In the genomic region with DNA sequence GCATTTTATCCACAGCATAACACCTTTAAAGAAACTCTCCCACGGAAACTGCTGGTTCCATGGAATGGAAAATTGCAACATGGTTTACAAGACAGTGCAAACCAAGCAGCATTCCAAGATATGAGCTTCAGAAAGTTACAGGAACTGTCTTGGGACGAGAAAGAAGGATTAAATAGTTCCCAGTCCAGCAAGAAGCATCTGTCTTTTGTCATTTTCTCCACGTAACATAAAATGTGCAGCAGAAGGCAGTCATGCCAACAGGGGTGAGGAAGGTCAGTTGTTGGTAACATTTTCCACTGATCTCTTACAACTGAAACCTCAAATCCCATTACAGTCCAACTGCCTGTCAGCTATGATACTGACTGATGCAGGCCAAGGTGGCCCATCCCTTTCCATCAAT, we compare ENCODE assay signal across 19 mouse cellular contexts. TPM values are rescaled to one million over a fixed set of nuclear protein-coding genes. Genes with fewer than 3 reads are reported as not detected.
DNase-seq lines count a peak whose midpoint lies in the region; ATAC-seq lines count a peak whose summit lies in the region.
"Had no signal": no experiment of that assay in that cellular context is flagged by ENCODE, and none has a peak within 500 bp of the region (broad histone marks: within the 10 kb centered on the region; RNA-seq: fewer than 3 reads in every experiment).

No protein-coding gene starts in this region.

- no peaks in the 10 kb centered on the region for H3K4me1 ChIP-seq in kidney, embryonic 14.5 days (ENCODE audit: control insufficient read depth, insufficient read depth, low read length)
- peaks cover 5% of the 10 kb centered on the region for H3K4me1 ChIP-seq in heart, embryonic 16.5 days (ENCODE audit: control insufficient read depth, insufficient read depth, low read length)
- H3K4me1 ChIP-seq: embryonic facial prominence, embryonic 10.5 days; hindbrain, embryonic 10.5 days had no signal

- no peak overlapping the region for H3K4me3 ChIP-seq in kidney, embryonic 14.5 days (ENCODE audit: low read length)
- H3K4me3 ChIP-seq in heart, embryonic 16.5 days (ENCODE audit: low read length) = no peak overlapping the region
- H3K4me3 ChIP-seq: embryonic facial prominence, embryonic 10.5 days; hindbrain, embryonic 10.5 days; limb, embryonic 13.5 days had no signal

- H3K27ac ChIP-seq in kidney, embryonic 14.5 days (ENCODE audit: low read depth, low read length) = no peak overlapping the region
- H3K27ac ChIP-seq in heart, embryonic 16.5 days (ENCODE audit: low read length) = no peak overlapping the region
- H3K27ac ChIP-seq: embryonic facial prominence, embryonic 10.5 days; hindbrain, embryonic 10.5 days; limb, embryonic 13.5 days; stomach, postnatal 0 days had no signal

- no peaks in the 10 kb centered on the region for H3K9me3 ChIP-seq in kidney, embryonic 14.5 days (ENCODE audit: control insufficient read depth, low read length)
- no peaks in the 10 kb centered on the region for H3K9me3 ChIP-seq in heart, embryonic 16.5 days (replicated peaks; ENCODE audit: control insufficient read depth, low read length)
- H3K9me3 ChIP-seq: embryonic facial prominence, embryonic 10.5 days; hindbrain, embryonic 10.5 days; limb, embryonic 13.5 days had no signal

- WGBS in kidney, embryonic 14.5 days = 53% methylated on average over 3 of the region's 3 CpGs
- 52% methylated on average over 3 of the region's 3 CpGs for WGBS in heart, embryonic 16.5 days

- no peaks in the 10 kb centered on the region for H3K27me3 ChIP-seq in kidney, embryonic 14.5 days (ENCODE audit: control insufficient read depth, insufficient read depth, low read length)
- no peaks in the 10 kb centered on the region for H3K27me3 ChIP-seq in heart, embryonic 16.5 days (ENCODE audit: control insufficient read depth, insufficient read depth, low read length)
- H3K27me3 ChIP-seq: limb, embryonic 13.5 days had no signal

- H3K9ac ChIP-seq in kidney, embryonic 14.5 days (ENCODE audit: low read depth, low read length) = no peak overlapping the region
- H3K9ac ChIP-seq in heart, embryonic 16.5 days (ENCODE audit: low read length) = no peak overlapping the region
- H3K9ac ChIP-seq: limb, embryonic 13.5 days; liver, postnatal 0 days had no signal

- H3K4me2 ChIP-seq in kidney, embryonic 14.5 days (replicated peaks; ENCODE audit: low read depth, low read length) = no peak overlapping the region
- H3K4me2 ChIP-seq in heart, embryonic 16.5 days (ENCODE audit: low read depth, low read length) = no peak overlapping the region
- H3K4me2 ChIP-seq: limb, embryonic 13.5 days had no signal

- peak; percentile 16 for DNase-seq in kidney, postnatal 14 days
- peak; percentile 74 for DNase-seq in 3T3-L1 (ENCODE audit: low read depth, low spot score)
- peak; percentile 51 for DNase-seq in NIH3T3 (ENCODE audit: low read depth)
- DNase-seq in cerebellum, postnatal 14 days = no peak
- no peak for DNase-seq in layer of hippocampus, adult 9-10 months (ENCODE audit: low spot score)
- DNase-seq: cerebellum, postnatal 25 days; gastrocnemius, postnatal 36 days; layer of hippocampus, adult 9-11 months; liver, postnatal 0 days; spleen, adult 18-20 months; thymus, postnatal 25 days had no signal

- ATAC-seq in kidney, embryonic 14.5 days (ENCODE audit: low FRiP score, low TSS enrichment) = no peak
- ATAC-seq in heart, embryonic 16.5 days (replicated peaks; ENCODE audit: extremely low read depth, insufficient read depth, low FRiP score) = peak; percentile 37
- ATAC-seq: liver, postnatal 0 days had no signal

- H3K36me3 ChIP-seq in kidney, embryonic 14.5 days (ENCODE audit: control insufficient read depth, insufficient read depth, low read length) = no peaks in the 10 kb centered on the region
- H3K36me3 ChIP-seq in heart, embryonic 16.5 days (ENCODE audit: control insufficient read depth, insufficient read depth) = no peaks in the 10 kb centered on the region
- H3K36me3 ChIP-seq: embryonic facial prominence, embryonic 10.5 days; hindbrain, embryonic 10.5 days; limb, embryonic 13.5 days had no signal

RNA-seq across cellular contexts. Expression of gene Cd200r3, which starts 22.4 kb away (rescaled TPM):
- polyA plus RNA-seq in kidney, embryonic 14.5 days (2014; fragmentation: Nextera tagmentation; extraction: Ambion mirVana) = 0.31 TPM in 1 of 2 replicates, not detected in the other
- polyA plus RNA-seq in heart, embryonic 16.5 days (2015; fragmentation: Nextera tagmentation; extraction: Ambion mirVana) = 0.34 TPM in 2 replicates
- polyA plus RNA-seq: embryonic facial prominence, embryonic 10.5 days; frontal cortex, adult 2 months; hindbrain, embryonic 10.5 days; neural tube, embryonic 14.5 days had no signal

Comparison
In these comparisons a context has a peak if more than half of its experiments do, and no peak if none do; other contexts are left out.
1. DNase-seq: peak in kidney, postnatal 14 days (single experiment), 3T3-L1 (single experiment) and NIH3T3 (single experiment); none in cerebellum, postnatal 14 days (0 of 2) and layer of hippocampus, adult 9-10 months (single experiment).